ENCODE assay signal across 9 mouse cellular contexts in the genomic region with DNA sequence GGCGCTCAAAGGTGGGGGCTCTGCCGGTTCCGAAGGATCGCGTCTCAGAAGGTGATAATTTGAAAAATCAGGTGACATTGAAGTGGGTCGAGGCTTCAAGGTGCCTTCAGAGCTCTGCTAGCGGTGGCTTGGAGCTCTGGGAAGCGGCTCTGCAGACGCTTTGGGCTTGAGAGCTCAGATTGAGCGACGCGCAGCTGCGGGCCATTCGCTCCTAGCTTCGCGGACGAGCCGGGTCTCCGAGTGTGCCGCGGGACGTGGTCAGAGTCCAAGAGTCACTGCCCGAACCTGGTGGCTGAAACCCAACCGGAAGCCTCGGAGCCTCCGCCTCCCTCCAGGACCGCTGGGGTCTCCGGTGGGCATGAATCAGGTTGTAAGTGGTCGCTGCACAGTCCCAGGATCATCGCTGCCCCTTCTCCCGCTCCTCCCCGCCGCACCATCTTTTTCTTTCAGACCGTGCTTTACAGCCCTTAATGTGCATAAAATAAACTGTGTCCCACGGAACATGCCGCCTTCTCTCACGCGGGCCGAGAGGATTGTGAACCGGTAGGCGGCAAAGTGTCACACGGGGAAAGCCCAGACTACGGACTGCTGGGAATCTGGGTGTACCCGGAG. TPM values are rescaled to one million over a fixed set of nuclear protein-coding genes. Genes with fewer than 3 reads are reported as not detected.
DNase-seq lines count a peak whose midpoint lies in the region; ATAC-seq lines count a peak whose summit lies in the region.
"Had no signal": no experiment of that assay in that cellular context is flagged by ENCODE, and none has a peak within 500 bp of the region (broad histone marks: within the 10 kb centered on the region; RNA-seq: fewer than 3 reads in every experiment).

No protein-coding gene starts in this region.

- DNase-seq in cerebellum, postnatal 10 days: peak; percentile 26 to 42
- DNase-seq in cerebellum, postnatal 14 days: no peak
- no peak for DNase-seq in embryonic facial prominence, embryonic 14.5 days (ENCODE audit: low spot score)
- peak; percentile 26 for DNase-seq in induced T-regulatory cell, adult 2 months (ENCODE audit: low read depth)
- DNase-seq in midbrain, embryonic 11.5 days (ENCODE audit: low spot score, missing footprints): peak; percentile 97
- DNase-seq in layer of hippocampus, adult 9-10 months (ENCODE audit: low spot score): no peak
- DNase-seq in urinary bladder, postnatal 36 days (ENCODE audit: low spot score in 2 of 2): no peak
- no peak for DNase-seq in urinary bladder, postnatal 14 days (ENCODE audit: low spot score)

- H3K9me3 ChIP-seq in embryonic facial prominence, embryonic 14.5 days (ENCODE audit: control insufficient read depth, low read length): no peaks in the 10 kb centered on the region
- H3K9me3 ChIP-seq in midbrain, embryonic 11.5 days (ENCODE audit: control insufficient read depth, low read length): no peaks in the 10 kb centered on the region

- H3K4me3 ChIP-seq in embryonic facial prominence, embryonic 14.5 days (ENCODE audit: low read depth, low read length): peak overlapping the region; percentile 27
- peak overlapping the region; percentile 14; the same call in 1 of the 2 replicates for H3K4me3 ChIP-seq in midbrain, embryonic 11.5 days (ENCODE audit: low read depth, low read length)

- H3K4me1 ChIP-seq in embryonic facial prominence, embryonic 14.5 days (ENCODE audit: control insufficient read depth, insufficient read depth, low read length): no peaks in the 10 kb centered on the region; the same call in 1 of the 2 replicates
- peaks cover 9% of the 10 kb centered on the region for H3K4me1 ChIP-seq in midbrain, embryonic 11.5 days (ENCODE audit: control insufficient read depth, insufficient read depth, low read length)

- H3K9ac ChIP-seq in embryonic facial prominence, embryonic 14.5 days (ENCODE audit: low read depth, low read length): no peak overlapping the region
- H3K9ac ChIP-seq in midbrain, embryonic 11.5 days (ENCODE audit: low read length): no peak overlapping the region

- 2% methylated on average over 30 of the region's 44 CpGs for WGBS in embryonic facial prominence, embryonic 14.5 days
- under 1% methylated on average over 44 of the region's 44 CpGs for WGBS in midbrain, embryonic 11.5 days

- peak overlapping the region; percentile 46 for H3K4me2 ChIP-seq in embryonic facial prominence, embryonic 14.5 days (ENCODE audit: low read depth, low read length)
- peak overlapping the region; percentile 31 for H3K4me2 ChIP-seq in midbrain, embryonic 11.5 days

- no peak overlapping the region for H3K27ac ChIP-seq in embryonic facial prominence, embryonic 14.5 days (replicated peaks; ENCODE audit: low read depth, low read length)
- no peak overlapping the region for H3K27ac ChIP-seq in midbrain, embryonic 11.5 days (ENCODE audit: low read depth, low read length)

- no peaks in the 10 kb centered on the region for H3K36me3 ChIP-seq in embryonic facial prominence, embryonic 14.5 days (ENCODE audit: control insufficient read depth, insufficient read depth, low read length)
- H3K36me3 ChIP-seq in midbrain, embryonic 11.5 days (ENCODE audit: control insufficient read depth, insufficient read depth, low read length): no peaks in the 10 kb centered on the region

- ATAC-seq in embryonic facial prominence, embryonic 14.5 days (ENCODE audit: low read depth): no peak
- no peak for ATAC-seq in midbrain, embryonic 11.5 days (ENCODE audit: low FRiP score)

- peaks cover 94% of the 10 kb centered on the region for H3K27me3 ChIP-seq in embryonic facial prominence, embryonic 14.5 days (replicated peaks; ENCODE audit: control insufficient read depth, insufficient read depth, low read length)
- peaks cover 88% of the 10 kb centered on the region for H3K27me3 ChIP-seq in midbrain, embryonic 11.5 days (ENCODE audit: control insufficient read depth, insufficient read depth, low read length)

RNA-seq across cellular contexts. Expression of gene Nkx2-5, which starts 5.0 kb away (rescaled TPM):
- polyA plus RNA-seq in embryonic facial prominence, embryonic 14.5 days (2014; fragmentation: Nextera tagmentation; extraction: Ambion mirVana): 7.4 and 7.9 TPM in 2 replicates
- not detected in 2 replicates for polyA plus RNA-seq in midbrain, embryonic 11.5 days (2014; fragmentation: Nextera tagmentation; extraction: Ambion mirVana)
- polyA plus RNA-seq: cortical plate, adult 2 months had no signal

Comparison
In these comparisons a context has a peak if more than half of its experiments do, and no peak if none do; other contexts are left out.
1. DNase-seq: peak in cerebellum, postnatal 10 days (2 of 2), induced T-regulatory cell, adult 2 months (single experiment) and midbrain, embryonic 11.5 days (single experiment); none in cerebellum, postnatal 14 days (0 of 2), embryonic facial prominence, embryonic 14.5 days (single experiment), layer of hippocampus, adult 9-10 months (single experiment), urinary bladder, postnatal 36 days (0 of 2) and urinary bladder, postnatal 14 days (single experiment).